Mouse (Mus musculus) naive thymus-derived CD4-positive, alpha-beta T cell, adult 2 months (primary cell): ENCODE data around the gene Sdha.

Source experiments
- DNase-seq: peaks from one replicate; pipeline ENCODE4 v3.0.0-alpha.2; 2011; ENCODE audit warnings: low read depth

Sdha gene

DNA sequence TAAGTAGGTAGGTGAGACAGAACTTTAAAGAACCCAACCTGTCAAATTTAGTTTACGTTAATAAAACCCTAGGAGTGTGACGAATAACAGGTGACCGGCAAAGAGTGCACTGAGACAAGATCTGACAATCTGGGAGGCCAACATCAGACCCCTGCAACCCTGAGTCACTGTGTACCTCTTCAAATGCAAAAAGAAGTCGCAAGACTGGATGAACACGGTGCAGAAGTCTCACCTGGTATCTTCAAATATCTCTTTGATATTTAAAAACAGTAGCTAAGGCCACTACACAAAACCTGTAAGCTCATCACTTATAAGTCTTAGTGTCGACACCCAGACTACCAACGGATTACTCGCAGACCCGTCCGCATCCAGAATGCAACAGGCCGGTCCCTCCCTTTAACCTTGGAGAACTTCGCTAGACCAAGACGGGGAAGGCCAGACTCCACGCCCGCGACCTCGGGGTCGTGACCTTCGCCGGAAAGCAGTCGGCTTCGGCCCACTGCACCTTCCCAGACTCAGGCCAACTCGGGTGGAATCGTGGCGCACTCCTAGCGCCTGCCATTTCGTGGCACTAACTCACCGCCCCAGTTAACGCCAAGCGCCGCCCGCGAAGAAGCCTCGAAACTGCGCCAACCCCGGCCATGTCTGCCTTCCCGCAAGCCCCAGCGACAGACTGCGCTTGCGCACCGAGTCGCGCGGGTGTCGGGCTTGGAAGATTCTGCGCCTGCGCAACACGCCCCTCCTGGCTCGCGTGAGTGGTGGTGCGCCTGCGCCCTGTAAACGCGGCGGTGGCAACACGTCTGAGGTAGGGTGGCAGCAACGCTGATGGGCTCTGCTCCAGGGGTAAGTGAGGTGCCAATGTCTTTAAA is at the start of gene Sdha, which contains the start of gene Ccdc127:
Gene Sdha, minus strand, starts transcription at position 715 of the 869 bp plus-strand sequence.
Gene Ccdc127, plus strand, starts transcription at position 744 of the 869 bp plus-strand sequence.
- peak; percentile 99 for DNase-seq

GRCm38 (mm10) chr13:74399298-74399839 is 49.3 kb upstream of the Sdha start, which contains the start of gene Ftl1-ps1:
Gene Ftl1-ps1, plus strand, starts transcription at chr13:74399694.
- no peak for DNase-seq

GRCm38 (mm10) chr13:74391156-74391555 is 41.1 kb upstream of the Sdha start:
- no peak for DNase-seq

- peak; percentile 80 for DNase-seq
Measured at GRCm38 (mm10) chr13:74390371-74390990, 40.4 kb upstream of the Sdha start, which contains the start of gene Zfp72. Gene Zfp72, minus strand, starts transcription at chr13:74390836.

GRCm38 (mm10) chr13:74389730-74390129 is 39.6 kb upstream of the Sdha start:
- DNase-seq, result no peak

DNA sequence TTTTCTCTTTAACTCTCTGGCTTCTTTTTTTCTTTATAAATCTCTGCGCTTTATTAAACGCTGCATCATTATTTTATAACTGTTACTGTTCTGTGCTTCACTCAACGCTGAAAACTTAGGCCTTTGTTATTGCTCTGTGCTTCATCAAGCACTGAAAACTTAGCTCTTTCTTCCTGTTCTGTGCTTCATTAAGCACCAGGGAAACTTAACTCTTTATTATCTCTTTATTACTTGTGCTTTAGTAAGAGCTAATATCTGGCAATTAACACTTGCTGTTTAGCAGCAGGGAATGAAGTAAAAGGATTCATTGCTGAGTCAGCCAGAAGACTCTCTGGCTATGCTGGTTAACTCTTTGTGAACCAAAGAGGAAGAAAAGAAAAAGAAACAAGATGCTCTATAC is 32.2 kb upstream of the Sdha start:
- no peak for DNase-seq

DNA sequence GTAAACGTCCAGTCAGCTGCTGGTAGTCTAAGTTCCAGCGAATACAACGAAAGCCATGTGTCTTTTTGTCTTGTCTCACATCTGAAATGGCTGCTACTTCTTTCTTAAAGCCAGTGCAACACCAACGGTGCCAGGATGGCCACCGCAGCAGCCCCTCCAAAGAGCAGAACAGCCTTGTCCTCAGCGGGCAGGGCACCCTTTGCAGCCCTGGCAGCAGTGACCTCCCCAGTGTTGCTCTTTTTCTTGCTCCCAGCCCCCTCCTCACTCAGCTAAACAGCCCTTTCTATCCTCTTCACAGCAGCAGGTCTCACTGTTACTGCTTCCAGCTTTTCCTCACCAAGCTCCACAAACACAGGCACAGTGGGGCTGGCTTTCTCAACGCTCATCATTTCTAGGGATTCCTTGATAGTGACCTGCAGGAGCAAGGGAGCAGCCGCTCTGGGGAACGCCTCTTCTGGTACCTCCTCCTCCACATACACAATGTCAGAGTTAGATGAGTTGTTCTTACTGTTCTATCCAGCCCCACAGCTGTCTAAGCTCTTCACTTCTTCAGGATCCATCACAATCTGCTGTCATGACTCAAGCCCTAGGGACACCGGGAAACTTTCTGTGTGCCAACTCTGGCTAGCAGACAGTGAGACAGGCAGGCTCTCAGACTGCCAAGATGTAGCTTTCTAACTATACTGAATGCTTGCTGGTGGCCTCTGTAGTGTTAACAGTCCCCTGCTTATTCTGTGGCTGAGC is 31.6 kb upstream of the Sdha start:
- DNase-seq, result no peak

DNA sequence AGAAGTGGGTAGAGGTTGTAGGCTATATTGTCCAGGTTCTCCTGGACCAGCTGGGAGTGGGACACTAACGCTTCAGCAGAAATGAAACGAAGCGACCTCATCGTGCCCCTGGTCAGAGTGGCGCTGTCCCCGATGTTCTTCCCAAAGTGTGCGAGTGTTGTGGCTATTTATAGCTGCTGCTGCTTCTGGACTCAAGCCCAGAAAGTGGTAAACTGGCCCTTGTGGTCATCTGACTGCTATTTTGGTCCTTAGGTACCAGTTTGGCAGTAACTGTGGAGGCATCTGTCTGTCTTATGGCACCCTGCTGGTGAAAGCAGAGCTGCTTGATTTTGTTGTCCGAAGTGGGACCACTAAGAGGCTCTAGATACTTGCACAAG is 13.8 kb upstream of the Sdha start, which contains the start of gene Lrrc14b:
Gene Lrrc14b, minus strand, starts transcription at position 147 of the 377 bp plus-strand sequence.
- no peak for DNase-seq

DNA sequence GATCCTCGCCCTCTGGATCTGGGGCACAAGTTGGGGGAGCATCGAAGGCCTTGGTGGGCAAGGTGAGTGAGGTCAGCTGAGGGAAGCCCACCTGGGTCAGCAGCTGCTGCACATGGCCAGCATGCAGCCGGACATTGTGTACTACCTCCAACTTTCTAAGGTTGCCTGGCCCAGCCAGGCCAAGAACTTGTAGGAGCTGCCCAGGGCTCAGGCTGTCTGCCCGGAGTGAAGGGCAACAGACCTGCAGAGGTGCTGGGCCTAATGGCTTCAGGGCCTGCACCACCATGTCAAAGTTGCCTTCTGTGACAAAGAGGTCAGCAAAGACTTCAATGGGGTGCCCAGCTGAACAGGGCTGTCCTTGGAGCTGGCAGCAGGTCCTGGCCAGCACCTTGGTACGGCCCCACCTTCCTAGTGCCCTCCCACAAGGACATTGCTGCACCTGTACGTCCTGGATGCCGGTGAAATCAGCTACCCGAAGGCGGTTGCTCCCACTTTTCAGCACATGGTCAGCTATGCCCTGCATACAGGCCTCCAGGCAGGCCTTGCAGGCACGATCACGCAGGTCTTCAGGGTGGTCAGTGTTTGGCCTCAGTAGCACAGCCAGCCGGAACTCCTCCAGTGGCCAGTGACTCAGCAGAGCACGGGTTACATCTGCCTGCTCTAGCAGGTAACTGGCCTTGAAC is 13.2 kb upstream of the Sdha start:
- DNase-seq, result no peak

- no peak for DNase-seq
Measured at GRCm38 (mm10) chr13:74362218-74362617, 12.1 kb upstream of the Sdha start.

DNA sequence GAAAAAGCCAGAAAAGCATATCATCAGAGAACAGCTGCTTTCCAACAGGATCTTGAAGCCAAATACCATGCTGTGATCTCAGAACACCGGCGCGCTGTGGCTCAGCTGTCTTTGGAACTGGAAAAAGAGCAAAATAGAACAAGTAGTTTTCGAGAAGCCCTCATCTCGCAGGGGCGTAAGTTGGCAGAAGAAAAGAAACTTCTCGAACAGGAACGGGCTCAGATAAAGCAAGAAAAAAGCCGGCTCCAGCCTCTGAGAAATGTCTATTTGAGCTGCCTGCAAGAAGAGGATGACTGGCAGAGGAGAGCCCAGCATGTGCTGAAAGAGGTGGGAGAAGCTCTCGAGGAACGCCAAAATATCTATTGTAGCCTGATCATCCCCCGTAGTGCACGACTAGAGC is 6.4 kb upstream of the Sdha start:
- DNase-seq, result no peak

DNA sequence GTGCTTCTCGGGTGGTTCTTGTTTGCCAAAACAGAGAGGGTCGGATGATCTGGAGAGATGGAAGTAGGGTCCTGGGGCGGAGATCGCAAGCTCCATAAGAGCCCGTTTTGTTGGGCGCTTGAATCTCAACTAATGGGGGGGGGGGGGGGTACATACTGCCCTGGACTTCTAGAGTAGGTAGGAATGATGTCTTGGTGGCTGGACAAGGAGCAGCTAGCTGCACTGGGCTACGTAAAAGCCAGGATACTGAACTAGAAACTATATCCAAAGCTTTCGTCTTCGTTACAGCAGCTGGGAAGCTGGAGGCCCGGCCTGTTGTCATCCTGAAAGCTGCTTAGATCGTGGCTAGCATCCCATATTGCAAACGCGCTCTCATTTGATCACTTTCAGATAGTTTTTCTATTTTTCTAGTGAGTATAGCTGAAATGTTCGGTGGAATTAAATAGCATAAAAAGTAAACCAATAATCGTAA is 391 bp upstream of the Sdha start:
- DNase-seq, result no peak

- DNase-seq, result peak; percentile 83
Measured at GRCm38 (mm10) chr13:74341036-74341435, 9.0 kb downstream of the Sdha start.

DNA sequence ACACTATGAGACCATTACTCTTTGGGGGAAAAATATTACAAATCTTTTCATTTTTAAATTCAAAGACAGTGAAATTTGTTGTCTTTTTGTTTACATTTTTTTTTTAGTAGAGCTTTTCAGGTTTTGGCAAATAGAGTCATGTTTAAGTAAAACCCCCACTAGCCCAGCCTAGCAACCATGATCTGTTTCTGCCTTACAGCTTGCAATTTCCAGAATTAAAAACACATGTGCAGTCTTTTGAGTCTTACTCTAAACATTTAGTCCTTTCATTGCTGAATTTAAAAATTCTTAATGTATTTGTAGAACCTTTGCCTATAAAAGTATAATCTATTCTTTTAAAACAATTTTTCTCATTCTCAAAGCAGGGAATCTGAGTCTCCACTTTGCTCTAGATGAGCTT is 20.8 kb downstream of the Sdha start:
- no peak for DNase-seq

GRCm38 (mm10) chr13:74317170-74317849 is 32.8 kb downstream of the Sdha start, which contains the start of gene Pdcd6:
Gene Pdcd6, minus strand, starts transcription at chr13:74317580.
- DNase-seq, result peak; percentile 94

- no peak for DNase-seq
Measured at GRCm38 (mm10) chr13:74316789-74317169, 33.3 kb downstream of the Sdha start.

DNA sequence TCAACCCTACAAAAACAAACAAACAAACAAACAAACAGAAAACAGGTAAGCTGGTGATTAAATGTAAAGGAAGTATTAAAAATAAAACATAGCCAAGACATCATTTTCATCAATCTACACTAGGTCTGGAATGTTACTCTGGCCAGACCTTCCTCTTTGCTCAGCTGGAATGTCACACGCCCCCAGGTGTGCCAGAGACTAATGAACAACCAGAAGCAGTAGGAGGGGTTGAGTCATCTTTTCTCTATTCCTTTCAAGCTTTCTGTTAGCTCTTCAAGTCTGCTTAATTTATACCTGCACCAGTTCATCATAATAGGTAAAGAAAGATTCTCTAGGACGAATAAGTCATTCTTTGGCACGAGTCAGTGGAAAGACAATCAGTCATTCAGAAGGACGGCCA is 33.7 kb downstream of the Sdha start:
- DNase-seq, result no peak

GRCm38 (mm10) chr13:74314616-74315015 is 35.5 kb downstream of the Sdha start:
- no peak for DNase-seq

- no peak for DNase-seq
Measured at GRCm38 (mm10) chr13:74305780-74306179, 44.3 kb downstream of the Sdha start.

DNA sequence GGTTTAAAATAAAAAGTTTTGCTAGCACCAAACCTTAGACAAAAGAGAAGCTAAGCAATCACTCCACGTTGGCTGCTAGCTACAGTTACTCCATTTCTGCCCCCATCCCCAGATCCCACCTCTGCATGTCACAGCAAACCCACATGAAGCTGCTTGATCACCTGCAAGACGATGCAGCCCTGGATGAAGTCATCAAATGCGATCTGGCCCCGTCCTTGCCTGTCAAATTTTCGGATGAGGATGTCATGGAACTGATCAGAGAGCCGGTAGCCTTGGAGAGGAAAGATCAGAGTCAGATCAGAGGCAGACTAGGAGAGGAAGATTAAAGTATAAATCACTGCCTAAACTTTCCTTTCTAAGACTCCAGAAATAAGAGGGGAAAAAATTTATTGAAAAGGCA is 44.7 kb downstream of the Sdha start:
- DNase-seq, result no peak
